Comparison of ENCODE assay signal across 22 mouse cellular contexts in genomic region chr8:125600033-125600686, GRCm38 (mm10). TPM values are rescaled to one million over a fixed set of nuclear protein-coding genes. Genes with fewer than 3 reads are reported as not detected.
DNase-seq lines count a peak whose midpoint lies in the region; ATAC-seq and TF ChIP-seq lines count a peak whose summit lies in the region.
"Had no signal": no experiment of that assay in that cellular context is flagged by ENCODE, and none has a peak within 500 bp of the region (broad histone marks: within the 10 kb centered on the region; RNA-seq: fewer than 3 reads in every experiment).

No protein-coding gene starts in this region.

- no peaks in the 10 kb centered on the region for H3K36me3 ChIP-seq in liver, adult 2 months (ENCODE audit: control insufficient read depth, insufficient read depth, low read length)
- H3K36me3 ChIP-seq in liver, postnatal 0 days (replicated peaks; ENCODE audit: insufficient read depth, low read length) = no peaks in the 10 kb centered on the region
- H3K36me3 ChIP-seq in splenic B cell, adult 2 months (ENCODE audit: control insufficient read depth, insufficient read depth, low read length, poor library complexity, severe bottlenecking) = no peaks in the 10 kb centered on the region
- H3K36me3 ChIP-seq: embryonic facial prominence, embryonic 13.5 days; hindbrain, embryonic 15.5 days; intestine, embryonic 15.5 days; limb, embryonic 15.5 days; midbrain, embryonic 15.5 days; neural tube, embryonic 15.5 days had no signal

- no peak overlapping the region for H3K9ac ChIP-seq in liver, adult 2 months (ENCODE audit: low read depth, low read length)
- H3K9ac ChIP-seq in liver, postnatal 0 days (replicated peaks) = no peak overlapping the region
- H3K9ac ChIP-seq: embryonic facial prominence, embryonic 13.5 days; hindbrain, embryonic 15.5 days; intestine, embryonic 15.5 days; limb, embryonic 15.5 days; midbrain, embryonic 15.5 days; neural tube, embryonic 15.5 days had no signal

- TF ChIP-seq CTCF in liver, adult 2 months (IDR thresholded peaks at IDR 0.05; ENCODE audit: low read depth, low read length) = no peak
- TF ChIP-seq CTCF in liver, postnatal 0 days (IDR thresholded peaks at IDR 0.05; ENCODE audit: low read depth) = no peak
- TF ChIP-seq CTCF in cortical plate, adult 2 months (IDR thresholded peaks at IDR 0.05; ENCODE audit: extremely low read depth, insufficient read depth, low read length) = no peak

- no peak for TF ChIP-seq EP300 in liver, postnatal 0 days (IDR thresholded peaks at IDR 0.05; ENCODE audit: low read depth)

- WGBS in liver, adult 2 months = 74% methylated on average over 12 of the region's 12 CpGs
- 25% methylated on average over 12 of the region's 12 CpGs for WGBS in liver, postnatal 0 days (ENCODE audit: insufficient replicate concordance)

- H3K4me2 ChIP-seq in liver, postnatal 0 days (ENCODE audit: low read depth, low read length) = no peak overlapping the region; the same call in 1 of the 2 replicates
- H3K4me2 ChIP-seq: embryonic facial prominence, embryonic 13.5 days; hindbrain, embryonic 15.5 days; intestine, embryonic 15.5 days; limb, embryonic 15.5 days; midbrain, embryonic 15.5 days; neural tube, embryonic 15.5 days had no signal

- no peak for ATAC-seq in liver, postnatal 0 days
- peak; percentile 77 for ATAC-seq in megakaryocyte progenitor cell, adult 5-6 weeks (replicated peaks; ENCODE audit: poor library complexity)
- ATAC-seq in megakaryocyte-erythroid progenitor cell, adult 5-6 weeks (replicated peaks; ENCODE audit: low FRiP score, low TSS enrichment, poor library complexity, severe bottlenecking) = no peak
- ATAC-seq: forebrain, embryonic 14.5 days; intestine, embryonic 15.5 days; midbrain, embryonic 15.5 days had no signal

- H3K27ac ChIP-seq in liver, adult 2 months (replicated peaks; ENCODE audit: insufficient read depth, low read depth, low read length) = no peak overlapping the region
- H3K27ac ChIP-seq in liver, postnatal 0 days (ENCODE audit: low read depth) = no peak overlapping the region
- H3K27ac ChIP-seq in cortical plate, adult 2 months (ENCODE audit: insufficient read depth, low read length) = 0 out of 2 replicates have a peak overlapping the region, but pooled peaks have one; percentile 57
- H3K27ac ChIP-seq: embryonic facial prominence, embryonic 13.5 days; hindbrain, embryonic 15.5 days; intestine, embryonic 15.5 days; limb, embryonic 15.5 days; midbrain, embryonic 15.5 days; neural tube, embryonic 15.5 days had no signal

- DNase-seq in liver, adult 2 months (ENCODE audit: extremely low read depth, low read depth, low spot score) = peak; percentile 18
- no peak for DNase-seq in liver, postnatal 0 days
- DNase-seq in splenic B cell, adult 2 months (ENCODE audit: low read depth, low spot score) = peak; percentile 6
- no peak for DNase-seq in kidney, postnatal 14 days
- DNase-seq: adrenal gland, adult 8-10 months; cerebellum, adult 11 months; gastrocnemius, postnatal 14 days; heart, postnatal 10 days; kidney, postnatal 4 days; lung, adult 2 months; right cerebral cortex, adult 18-20 months; thymus, postnatal 14 days had no signal

- no peaks in the 10 kb centered on the region for H3K79me2 ChIP-seq in liver, adult 2 months (ENCODE audit: control insufficient read depth, insufficient read depth, low read length)

- no peaks in the 10 kb centered on the region for H3K27me3 ChIP-seq in liver, adult 2 months (ENCODE audit: control insufficient read depth, insufficient read depth, low read length)
- H3K27me3 ChIP-seq in liver, postnatal 0 days (ENCODE audit: insufficient read depth, low read length) = no peaks in the 10 kb centered on the region
- H3K27me3 ChIP-seq in splenic B cell, adult 2 months (ENCODE audit: control insufficient read depth, insufficient read depth, low read length, poor library complexity, severe bottlenecking) = no peaks in the 10 kb centered on the region
- H3K27me3 ChIP-seq: embryonic facial prominence, embryonic 13.5 days; hindbrain, embryonic 15.5 days; intestine, embryonic 15.5 days; limb, embryonic 15.5 days; midbrain, embryonic 15.5 days; neural tube, embryonic 15.5 days had no signal

- H3K4me1 ChIP-seq in liver, adult 2 months (ENCODE audit: control insufficient read depth, insufficient read depth, low read length) = no peaks in the 10 kb centered on the region
- H3K4me1 ChIP-seq in liver, postnatal 0 days (ENCODE audit: insufficient read depth) = no peaks in the 10 kb centered on the region
- H3K4me1 ChIP-seq in cortical plate, adult 2 months (ENCODE audit: control insufficient read depth, insufficient read depth, low read length) = no peaks in the 10 kb centered on the region
- H3K4me1 ChIP-seq: midbrain, embryonic 15.5 days had no signal

- no peaks in the 10 kb centered on the region for H3K9me3 ChIP-seq in liver, postnatal 0 days (ENCODE audit: low read length)
- H3K9me3 ChIP-seq: embryonic facial prominence, embryonic 13.5 days; hindbrain, embryonic 15.5 days; intestine, embryonic 15.5 days; limb, embryonic 15.5 days; midbrain, embryonic 15.5 days; neural tube, embryonic 15.5 days had no signal

- no peak overlapping the region for H3K4me3 ChIP-seq in liver, adult 2 months (ENCODE audit: insufficient read depth, low read depth, low read length)
- no peak overlapping the region for H3K4me3 ChIP-seq in liver, postnatal 0 days (ENCODE audit: low read depth, low read length)
- H3K4me3 ChIP-seq in cortical plate, adult 2 months (ENCODE audit: insufficient read depth, low read length) = no peak overlapping the region
- H3K4me3 ChIP-seq: embryonic facial prominence, embryonic 13.5 days; hindbrain, embryonic 15.5 days; intestine, embryonic 15.5 days; limb, embryonic 15.5 days; midbrain, embryonic 15.5 days; neural tube, embryonic 15.5 days had no signal

- TF ChIP-seq POLR2A in liver, adult 2 months (IDR thresholded peaks at IDR 0.05; ENCODE audit: extremely low read depth, insufficient read depth, low read length) = no peak
- TF ChIP-seq POLR2A in cortical plate, adult 2 months (IDR thresholded peaks at IDR 0.05; ENCODE audit: extremely low read depth, insufficient read depth, low read length) = no peak

RNA-seq across cellular contexts. Expression of gene Sipa1l2, which starts 30.6 kb away (rescaled TPM):
- 2.5 and 3.6 TPM in 2 replicates for total RNA-seq in liver, adult 2 months (2014; rRNA removed)
- 1.5 TPM in 2 replicates for polyA plus RNA-seq in liver, adult 2 months (2012; rRNA removed)
- polyA plus RNA-seq in liver, postnatal 0 days (2015; fragmentation: Nextera tagmentation; extraction: Ambion mirVana) = 0.44 and 0.47 TPM in 2 replicates
- 22.7 and 26.5 TPM in 2 replicates for polyA plus RNA-seq in cortical plate, adult 2 months (2012; rRNA removed)
- total RNA-seq in megakaryocyte progenitor cell, adult 5-6 weeks (2015) = 0.84 and 1.5 TPM in 2 replicates
- total RNA-seq in megakaryocyte progenitor cell, adult 5-6 weeks (2017) = 2.0 and 2.3 TPM in 2 replicates
- 0.89 and 0.94 TPM in 2 replicates for total RNA-seq in megakaryocyte-erythroid progenitor cell, adult 5-6 weeks (2014; fragmentation: Nextera tagmentation)
- 0.42 and 1.1 TPM in 2 replicates for total RNA-seq in megakaryocyte-erythroid progenitor cell, adult 5-6 weeks (2017)

Comparison
In these comparisons a context has a peak if more than half of its experiments do, and no peak if none do; other contexts are left out.
1. DNase-seq: peak in liver, adult 2 months (single experiment) and splenic B cell, adult 2 months (single experiment); none in liver, postnatal 0 days (single experiment) and kidney, postnatal 14 days (single experiment).